Mouse (Mus musculus): ENCODE measurements around the gene Mdga1. TPM values are rescaled to one million over a fixed set of nuclear protein-coding genes. Genes with fewer than 3 reads are reported as not detected.

Gene Mdga1
- polyA plus RNA-seq, 1 experiment from 2014 or later: 1.7 TPM

- no peak for ATAC-seq (replicated peaks; ENCODE audit: low FRiP score, low TSS enrichment, low read depth)
- Histone ChIP-seq H3K4me3 (ENCODE audit: low read depth, low read length) (no peak overlapping the region), H3K27me3 (replicated peaks; ENCODE audit: control insufficient read depth, insufficient read depth, low read length) (no peaks in the 10 kb centered on the region), H3K27ac (ENCODE audit: low read depth) (no peak overlapping the region), H3K4me2 (ENCODE audit: low read length) (no peak overlapping the region), H3K9me3 (ENCODE audit: control insufficient read depth, low read length) (no peaks in the 10 kb centered on the region), H3K9ac (ENCODE audit: low read length) (no peak overlapping the region), H3K4me1 (replicated peaks; ENCODE audit: control insufficient read depth, insufficient read depth, low read length) (no peaks in the 10 kb centered on the region; the same call in 1 of the 2 replicates), H3K36me3 (ENCODE audit: control insufficient read depth, insufficient read depth, low read length) (no peaks in the 10 kb centered on the region)
- WGBS: 35% methylated on average over 5 of the region's 5 CpGs
- no peak for DNase-seq (ENCODE audit: low spot score)
These were observed 57.2 kb downstream of the Mdga1 start for GRCm38 (mm10) chr17:29912733-29913132.

- H3K27ac ChIP-seq (ENCODE audit: low read depth): no peak overlapping the region
- no peaks in the 10 kb centered on the region for H3K36me3 ChIP-seq (ENCODE audit: control insufficient read depth, insufficient read depth, low read length)
- H3K4me3 ChIP-seq (ENCODE audit: low read depth, low read length): no peak overlapping the region
- H3K9me3 ChIP-seq (ENCODE audit: control insufficient read depth, low read length): no peaks in the 10 kb centered on the region
- H3K4me2 ChIP-seq (ENCODE audit: low read length): no peak overlapping the region
- DNase-seq (ENCODE audit: low spot score) (no peak), ATAC-seq (replicated peaks; ENCODE audit: low FRiP score, low TSS enrichment, low read depth) (no peak)
- H3K9ac ChIP-seq (ENCODE audit: low read length): no peak overlapping the region
- WGBS: 91% methylated on average over 7 of the region's 7 CpGs
- H3K4me1 ChIP-seq (replicated peaks; ENCODE audit: control insufficient read depth, insufficient read depth, low read length): no peaks in the 10 kb centered on the region; the same call in 1 of the 2 replicates
- no peaks in the 10 kb centered on the region for H3K27me3 ChIP-seq (replicated peaks; ENCODE audit: control insufficient read depth, insufficient read depth, low read length)
These were observed 60.9 kb downstream of the Mdga1 start for GRCm38 (mm10) chr17:29909031-29909430.

- Histone ChIP-seq H3K36me3 (ENCODE audit: control insufficient read depth, insufficient read depth, low read length) (no peaks in the 10 kb centered on the region), H3K27ac (ENCODE audit: low read depth) (no peak overlapping the region), H3K4me3 (ENCODE audit: low read depth, low read length) (no peak overlapping the region), H3K9ac (ENCODE audit: low read length) (no peak overlapping the region), H3K4me1 (replicated peaks; ENCODE audit: control insufficient read depth, insufficient read depth, low read length) (no peaks in the 10 kb centered on the region), H3K4me2 (ENCODE audit: low read length) (no peak overlapping the region), H3K27me3 (replicated peaks; ENCODE audit: control insufficient read depth, insufficient read depth, low read length) (no peaks in the 10 kb centered on the region), H3K9me3 (ENCODE audit: control insufficient read depth, low read length) (no peaks in the 10 kb centered on the region)
- 61% methylated on average over 5 of the region's 5 CpGs for WGBS
- ATAC-seq (replicated peaks; ENCODE audit: low FRiP score, low TSS enrichment, low read depth): no peak
- DNase-seq (ENCODE audit: low spot score): no peak
These were observed 65.2 kb downstream of the Mdga1 start for GRCm38 (mm10) chr17:29904694-29905093.

GRCm38 (mm10) chr17:29902406-29903155, 67.3 kb downstream of the Mdga1 start:
- Histone ChIP-seq H3K27ac (ENCODE audit: low read depth) (no peak overlapping the region), H3K9me3 (ENCODE audit: control insufficient read depth, low read length) (no peaks in the 10 kb centered on the region), H3K36me3 (ENCODE audit: control insufficient read depth, insufficient read depth, low read length) (no peaks in the 10 kb centered on the region), H3K9ac (ENCODE audit: low read length) (no peak overlapping the region), H3K4me3 (ENCODE audit: low read depth, low read length) (no peak overlapping the region), H3K4me1 (replicated peaks; ENCODE audit: control insufficient read depth, insufficient read depth, low read length) (no peaks in the 10 kb centered on the region), H3K4me2 (ENCODE audit: low read length) (no peak overlapping the region), H3K27me3 (replicated peaks; ENCODE audit: control insufficient read depth, insufficient read depth, low read length) (no peaks in the 10 kb centered on the region)
- DNase-seq (ENCODE audit: low spot score): no peak
- WGBS: 67% methylated on average over 16 of the region's 16 CpGs
- ATAC-seq (replicated peaks; ENCODE audit: low FRiP score, low TSS enrichment, low read depth): no peak

- ATAC-seq (replicated peaks; ENCODE audit: low FRiP score, low TSS enrichment, low read depth) (no peak), DNase-seq (ENCODE audit: low spot score) (no peak)
- Histone ChIP-seq H3K27ac (ENCODE audit: low read depth) (no peak overlapping the region), H3K27me3 (replicated peaks; ENCODE audit: control insufficient read depth, insufficient read depth, low read length) (no peaks in the 10 kb centered on the region), H3K36me3 (ENCODE audit: control insufficient read depth, insufficient read depth, low read length) (no peaks in the 10 kb centered on the region), H3K4me3 (ENCODE audit: low read depth, low read length) (no peak overlapping the region), H3K9ac (ENCODE audit: low read length) (no peak overlapping the region), H3K4me1 (replicated peaks; ENCODE audit: control insufficient read depth, insufficient read depth, low read length) (no peaks in the 10 kb centered on the region), H3K4me2 (ENCODE audit: low read length) (no peak overlapping the region), H3K9me3 (ENCODE audit: control insufficient read depth, low read length) (no peaks in the 10 kb centered on the region)
- WGBS: 87% methylated on average over 5 of the region's 5 CpGs
These were observed 69.6 kb downstream of the Mdga1 start for GRCm38 (mm10) chr17:29900289-29900688.

GRCm38 (mm10) chr17:29896181-29897054, 73.5 kb downstream of the Mdga1 start:
- H3K27ac ChIP-seq (ENCODE audit: low read depth): no peak overlapping the region
- DNase-seq (ENCODE audit: low spot score) (no peak), ATAC-seq (replicated peaks; ENCODE audit: low FRiP score, low TSS enrichment, low read depth) (0 out of 2 replicates have a peak, but pooled peaks have one; percentile 47)
- 16% methylated on average over 7 of the region's 7 CpGs for WGBS
- peaks cover 2% of the 10 kb centered on the region; the same call in 1 of the 2 replicates for H3K9me3 ChIP-seq (ENCODE audit: control insufficient read depth, low read length)
- no peaks in the 10 kb centered on the region for H3K36me3 ChIP-seq (ENCODE audit: control insufficient read depth, insufficient read depth, low read length)
- no peak overlapping the region for H3K4me3 ChIP-seq (ENCODE audit: low read depth, low read length)
- H3K4me1 ChIP-seq (replicated peaks; ENCODE audit: control insufficient read depth, insufficient read depth, low read length): no peaks in the 10 kb centered on the region
- no peak overlapping the region for H3K4me2 ChIP-seq (ENCODE audit: low read length)
- H3K9ac ChIP-seq (ENCODE audit: low read length): no peak overlapping the region
- H3K27me3 ChIP-seq (replicated peaks; ENCODE audit: control insufficient read depth, insufficient read depth, low read length): no peaks in the 10 kb centered on the region

DNA sequence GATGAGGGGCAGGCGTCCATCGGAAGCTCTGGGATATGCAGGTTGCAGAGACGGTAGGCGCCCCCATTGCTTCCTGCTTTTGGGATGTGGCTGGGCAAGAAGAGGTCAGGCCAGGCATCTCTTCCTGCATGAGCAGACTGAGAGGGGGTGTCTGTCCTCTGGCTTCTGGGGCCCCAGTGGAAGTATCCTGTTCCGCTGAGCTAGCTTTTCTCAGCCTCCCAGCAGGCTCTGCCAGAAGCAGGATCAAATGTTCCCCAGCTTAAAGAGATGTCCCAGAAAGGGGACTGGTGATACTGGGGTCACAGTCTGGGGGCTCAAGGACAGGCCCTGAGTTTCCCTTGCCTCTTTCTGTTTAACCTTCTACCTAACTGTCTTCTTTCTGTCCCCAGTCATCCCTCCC, 74.3 kb downstream of the Mdga1 start:
- Histone ChIP-seq H3K36me3 (ENCODE audit: control insufficient read depth, insufficient read depth, low read length) (no peaks in the 10 kb centered on the region), H3K4me1 (replicated peaks; ENCODE audit: control insufficient read depth, insufficient read depth, low read length) (no peaks in the 10 kb centered on the region), H3K4me2 (ENCODE audit: low read length) (no peak overlapping the region), H3K27me3 (replicated peaks; ENCODE audit: control insufficient read depth, insufficient read depth, low read length) (peaks cover 7% of the 10 kb centered on the region; the same call in 1 of the 2 replicates), H3K27ac (ENCODE audit: low read depth) (no peak overlapping the region), H3K9me3 (ENCODE audit: control insufficient read depth, low read length) (peaks cover 2% of the 10 kb centered on the region; the same call in 1 of the 2 replicates), H3K4me3 (ENCODE audit: low read depth, low read length) (no peak overlapping the region), H3K9ac (ENCODE audit: low read length) (no peak overlapping the region)
- ATAC-seq (replicated peaks; ENCODE audit: low FRiP score, low TSS enrichment, low read depth) (no peak), DNase-seq (ENCODE audit: low spot score) (no peak)
- 79% methylated on average over 5 of the region's 5 CpGs for WGBS

DNA sequence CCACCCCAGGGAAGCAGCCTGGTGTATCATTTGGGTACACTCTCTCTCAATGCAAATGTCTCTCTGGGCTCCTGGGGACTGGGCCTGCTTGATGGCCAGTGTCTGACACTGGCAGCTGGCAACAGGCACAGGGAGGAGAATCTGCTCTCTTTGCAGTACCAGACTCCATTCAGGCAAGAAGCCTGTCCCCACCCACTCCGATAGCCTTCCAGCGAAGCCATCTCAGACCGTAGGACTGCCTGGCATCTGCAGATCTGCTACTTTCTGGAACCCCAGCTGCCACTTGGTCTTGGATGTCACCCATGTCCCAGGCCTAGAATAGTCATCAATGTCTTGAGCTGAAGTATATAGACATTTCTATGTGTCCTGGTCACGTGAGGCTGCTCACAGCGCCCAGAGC, 74.9 kb downstream of the Mdga1 start:
- 88% methylated on average over 5 of the region's 5 CpGs for WGBS

More for the DNA sequence above, 74.9 kb downstream of the Mdga1 start:
- ATAC-seq (replicated peaks; ENCODE audit: low FRiP score, low TSS enrichment, low read depth): no peak
- Histone ChIP-seq H3K36me3 (ENCODE audit: control insufficient read depth, insufficient read depth, low read length) (no peaks in the 10 kb centered on the region), H3K4me2 (ENCODE audit: low read length) (no peak overlapping the region), H3K27ac (ENCODE audit: low read depth) (no peak overlapping the region), H3K4me1 (replicated peaks; ENCODE audit: control insufficient read depth, insufficient read depth, low read length) (peaks cover 2% of the 10 kb centered on the region; the same call in 1 of the 2 replicates), H3K27me3 (replicated peaks; ENCODE audit: control insufficient read depth, insufficient read depth, low read length) (peaks cover 13% of the 10 kb centered on the region), H3K9me3 (ENCODE audit: control insufficient read depth, low read length) (peaks cover 2% of the 10 kb centered on the region; the same call in 1 of the 2 replicates), H3K4me3 (ENCODE audit: low read depth, low read length) (no peak overlapping the region), H3K9ac (ENCODE audit: low read length) (no peak overlapping the region)
- no peak for DNase-seq (ENCODE audit: low spot score)

Measured in intestine, embryonic 14.5 days (tissue).